Mouse (Mus musculus): ENCODE measurements around the gene Prkce. TPM values are rescaled to one million over a fixed set of nuclear protein-coding genes. Genes with fewer than 3 reads are reported as not detected.
A peak's percentile ranks its signal among the peaks of the same experiment; 100 is the strongest.

Prkce gene
- total and polyA plus RNA-seq, 2 experiments from 2014 or later = 8.1 to 12.6 TPM

GRCm38 (mm10) chr17:86370106-86370742, 202.6 kb downstream of the Prkce start:
- Histone ChIP-seq H3K4me1 (ENCODE audit: control insufficient read depth, insufficient read depth) (peaks cover 33% of the 10 kb centered on the region), H3K9me3 (replicated peaks; ENCODE audit: control insufficient read depth, low read length) (no peaks in the 10 kb centered on the region), H3K4me3 (ENCODE audit: low read depth, low read length) (no peak overlapping the region), H3K27me3 (ENCODE audit: control insufficient read depth, insufficient read depth, low read length) (no peaks in the 10 kb centered on the region), H3K9ac (replicated peaks; ENCODE audit: low read depth, low read length) (no peak overlapping the region), H3K4me2 (ENCODE audit: low read depth, low read length) (no peak overlapping the region), H3K27ac (ENCODE audit: low read depth) (no peak overlapping the region), H3K36me3 (replicated peaks; ENCODE audit: control insufficient read depth, insufficient read depth, low read length) (no peaks in the 10 kb centered on the region)
- no peak for ATAC-seq (ENCODE audit: insufficient read depth, low read depth)
- DNase-seq (ENCODE audit: low spot score) = no peak
- WGBS = 58% methylated on average over 8 of the region's 8 CpGs
- TF ChIP-seq EP300 (IDR thresholded peaks at IDR 0.05; ENCODE audit: low read depth) = no peak
- TF ChIP-seq CTCF (IDR thresholded peaks at IDR 0.05; ENCODE audit: low read depth) = no peak

- DNase-seq (ENCODE audit: low spot score) (peak; percentile 59), ATAC-seq (ENCODE audit: insufficient read depth, low read depth) (no peak)
- Histone ChIP-seq H3K27me3 (ENCODE audit: control insufficient read depth, insufficient read depth, low read length) (no peaks in the 10 kb centered on the region), H3K4me3 (ENCODE audit: low read depth, low read length) (no peak overlapping the region), H3K4me1 (ENCODE audit: control insufficient read depth, insufficient read depth) (peaks cover 27% of the 10 kb centered on the region), H3K36me3 (replicated peaks; ENCODE audit: control insufficient read depth, insufficient read depth, low read length) (no peaks in the 10 kb centered on the region), H3K9ac (replicated peaks; ENCODE audit: low read depth, low read length) (no peak overlapping the region), H3K9me3 (replicated peaks; ENCODE audit: control insufficient read depth, low read length) (no peaks in the 10 kb centered on the region), H3K27ac (ENCODE audit: low read depth) (no peak overlapping the region), H3K4me2 (ENCODE audit: low read depth, low read length) (no peak overlapping the region)
- 34% methylated on average over 4 of the region's 4 CpGs for WGBS
- TF ChIP-seq CTCF (IDR thresholded peaks at IDR 0.05; ENCODE audit: low read depth) = no peak
Observed at GRCm38 (mm10) chr17:86371101-86371561, 203.5 kb downstream of the Prkce start.

- WGBS = 82% methylated on average over 6 of the region's 6 CpGs
- H3K4me3 ChIP-seq (ENCODE audit: low read depth, low read length) = no peak overlapping the region
- no peak for ATAC-seq (ENCODE audit: insufficient read depth, low read depth)
- no peaks in the 10 kb centered on the region for H3K27me3 ChIP-seq (ENCODE audit: control insufficient read depth, insufficient read depth, low read length)
- H3K4me1 ChIP-seq (ENCODE audit: control insufficient read depth, insufficient read depth) = peaks cover 21% of the 10 kb centered on the region
- H3K9ac ChIP-seq (replicated peaks; ENCODE audit: low read depth, low read length) = no peak overlapping the region
- H3K36me3 ChIP-seq (replicated peaks; ENCODE audit: control insufficient read depth, insufficient read depth, low read length) = no peaks in the 10 kb centered on the region
- H3K9me3 ChIP-seq (replicated peaks; ENCODE audit: control insufficient read depth, low read length) = no peaks in the 10 kb centered on the region
- no peak for DNase-seq (ENCODE audit: low spot score)
- H3K27ac ChIP-seq (ENCODE audit: low read depth) = no peak overlapping the region
- TF ChIP-seq EP300 (IDR thresholded peaks at IDR 0.05; ENCODE audit: low read depth) (no peak), CTCF (IDR thresholded peaks at IDR 0.05; ENCODE audit: low read depth) (no peak)
- no peak overlapping the region for H3K4me2 ChIP-seq (ENCODE audit: low read depth, low read length)
Observed at GRCm38 (mm10) chr17:86376389-86376788, 208.8 kb downstream of the Prkce start.

GRCm38 (mm10) chr17:86377863-86378262, 210.3 kb downstream of the Prkce start:
- TF ChIP-seq CTCF (IDR thresholded peaks at IDR 0.05; ENCODE audit: low read depth) = no peak
- TF ChIP-seq EP300 (IDR thresholded peaks at IDR 0.05; ENCODE audit: low read depth) = no peak
- Histone ChIP-seq H3K27ac (ENCODE audit: low read depth) (no peak overlapping the region), H3K36me3 (replicated peaks; ENCODE audit: control insufficient read depth, insufficient read depth, low read length) (no peaks in the 10 kb centered on the region), H3K27me3 (ENCODE audit: control insufficient read depth, insufficient read depth, low read length) (no peaks in the 10 kb centered on the region), H3K4me2 (ENCODE audit: low read depth, low read length) (no peak overlapping the region), H3K4me1 (ENCODE audit: control insufficient read depth, insufficient read depth) (peaks cover 16% of the 10 kb centered on the region), H3K4me3 (ENCODE audit: low read depth, low read length) (no peak overlapping the region), H3K9ac (replicated peaks; ENCODE audit: low read depth, low read length) (no peak overlapping the region), H3K9me3 (replicated peaks; ENCODE audit: control insufficient read depth, low read length) (no peaks in the 10 kb centered on the region)
- ATAC-seq (ENCODE audit: insufficient read depth, low read depth) = no peak
- WGBS = 87% methylated on average over 9 of the region's 9 CpGs
- no peak for DNase-seq (ENCODE audit: low spot score)

GRCm38 (mm10) chr17:86378611-86379010, 211.0 kb downstream of the Prkce start:
- no peak overlapping the region for H3K9ac ChIP-seq (replicated peaks; ENCODE audit: low read depth, low read length)
- no peaks in the 10 kb centered on the region for H3K36me3 ChIP-seq (replicated peaks; ENCODE audit: control insufficient read depth, insufficient read depth, low read length)
- no peaks in the 10 kb centered on the region for H3K9me3 ChIP-seq (replicated peaks; ENCODE audit: control insufficient read depth, low read length)
- H3K27me3 ChIP-seq (ENCODE audit: control insufficient read depth, insufficient read depth, low read length) = no peaks in the 10 kb centered on the region
- no peak for DNase-seq (ENCODE audit: low spot score)
- no peak overlapping the region for H3K27ac ChIP-seq (ENCODE audit: low read depth)
- H3K4me3 ChIP-seq (ENCODE audit: low read depth, low read length) = no peak overlapping the region
- 85% methylated on average over 11 of the region's 11 CpGs for WGBS
- peaks cover 16% of the 10 kb centered on the region for H3K4me1 ChIP-seq (ENCODE audit: control insufficient read depth, insufficient read depth)
- no peak for ATAC-seq (ENCODE audit: insufficient read depth, low read depth)
- no peak overlapping the region for H3K4me2 ChIP-seq (ENCODE audit: low read depth, low read length)
- TF ChIP-seq CTCF (IDR thresholded peaks at IDR 0.05; ENCODE audit: low read depth) (no peak), EP300 (IDR thresholded peaks at IDR 0.05; ENCODE audit: low read depth) (no peak)
